Mouse (Mus musculus): ENCODE data around the gene Tmprss9. TPM values are rescaled to one million over a fixed set of nuclear protein-coding genes. Genes with fewer than 3 reads are reported as not detected.

Gene Tmprss9
- total and polyA plus RNA-seq, 3 experiments: 0.04 TPM; not detected in 2

- H3K4me3 ChIP-seq (replicated peaks in 1 of 3; ENCODE audit: low read depth in 2 of 3, low read length in 2 of 3, poor library complexity in 1 of 3): no peak overlapping the region
- dilution Hi-C loops (cut with MboI; ENCODE audit: extremely low pct_ligation_motif_present, extremely low pct_unique_long_range_greater_than_20kb, low sequenced_read_pairs) (no loop called here), in situ Hi-C loops (cut with MboI; ENCODE audit: low pct_ligation_motif_present, low pct_unique_long_range_greater_than_20kb, low sequenced_read_pairs) (loop anchor here (5.0 kb wide), 1 partner anchor 36 kb away; no protein-coding TSS in a partner anchor)
- no peaks in the 10 kb centered on the region for H3K27me3 ChIP-seq (replicated peaks)
- H3K9ac ChIP-seq (ENCODE audit: insufficient read depth, low read depth): no peak overlapping the region
- H3K36me3 ChIP-seq (replicated peaks in 1 of 2; ENCODE audit: control insufficient read depth in 1 of 2, insufficient read depth in 1 of 2, low read length in 1 of 2): peaks cover 24 to 53% of the 10 kb centered on the region in 2 experiments
- no peaks in the 10 kb centered on the region for H3K9me3 ChIP-seq (replicated peaks; ENCODE audit: low read length)
- TF ChIP-seq JUN (IDR thresholded peaks at IDR 0.05; ENCODE audit: insufficient read depth, low read depth, low read length): no peak
- no peak for TF ChIP-seq TCF12 (IDR thresholded peaks at IDR 0.05; ENCODE audit: low read depth, low read length)
- no peak for TF ChIP-seq RCOR1 (conservative IDR thresholded peaks at IDR 0.05; ENCODE audit: low read depth, low read length)
- peaks cover 14 to 29% of the 10 kb centered on the region in 2 experiments for H3K4me1 ChIP-seq (ENCODE audit: control insufficient read depth in 1 of 2, insufficient read depth in 2 of 2)
- DNase-seq (ENCODE audit: extremely low read depth): no peak
- no peak overlapping the region for H3K27ac ChIP-seq (ENCODE audit: insufficient read depth, low read depth)
- H3K4me2 ChIP-seq (ENCODE audit: insufficient read depth, low read depth, poor library complexity, severe bottlenecking): no peak overlapping the region
- H3K79me2 ChIP-seq (replicated peaks; ENCODE audit: control insufficient read depth, extremely low read depth, insufficient read depth, poor library complexity, severe bottlenecking): peaks cover 16% of the 10 kb centered on the region
Observed at GRCm38 (mm10) chr10:80858350-80858935, 13.2 kb upstream of the Tmprss9 start.

DNA sequence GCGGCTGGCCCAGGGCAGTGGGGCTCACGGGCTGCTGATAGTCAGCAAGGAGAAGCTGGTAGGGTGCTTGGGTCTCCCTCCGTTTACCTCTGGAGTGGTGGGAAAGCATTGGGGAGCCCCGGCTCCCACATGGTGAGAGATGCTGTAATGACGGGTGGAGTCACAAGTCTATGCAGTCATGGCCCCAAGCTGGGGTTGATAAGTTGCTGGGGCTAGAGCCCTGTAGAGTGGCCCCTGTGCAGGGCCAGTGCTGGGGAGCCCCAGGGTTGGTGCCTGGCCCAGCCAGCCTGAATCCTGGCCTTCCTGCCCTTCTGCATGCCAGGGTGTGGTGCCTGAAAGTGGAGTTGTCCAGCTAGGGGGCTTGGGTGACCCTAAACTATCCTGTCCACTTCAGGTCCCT lies 9.3 kb upstream of the Tmprss9 start:
- no peak overlapping the region for H3K4me2 ChIP-seq (ENCODE audit: insufficient read depth, low read depth, poor library complexity, severe bottlenecking)
- H3K9ac ChIP-seq (ENCODE audit: insufficient read depth, low read depth): no peak overlapping the region

DNA sequence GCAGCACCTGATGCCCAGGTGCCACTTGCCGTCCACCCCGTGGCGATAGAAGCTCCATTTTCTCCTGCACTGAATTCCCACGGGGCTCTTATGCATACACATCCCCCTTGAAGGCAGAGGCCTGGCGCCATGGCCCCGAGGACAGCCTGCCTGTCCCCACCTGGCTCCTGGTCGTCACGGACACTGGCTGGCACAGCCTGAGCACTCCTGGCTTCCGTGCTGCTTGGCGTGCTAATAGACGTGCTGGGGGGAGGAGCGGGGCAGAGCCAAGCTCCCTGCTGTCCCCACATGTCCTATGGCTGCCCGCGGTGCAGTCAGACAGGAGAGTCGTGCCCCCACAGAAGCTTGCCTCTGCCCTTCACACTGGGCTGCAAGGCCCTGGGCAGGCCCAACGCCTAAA lies 7.2 kb upstream of the Tmprss9 start:
- H3K27ac ChIP-seq (ENCODE audit: insufficient read depth, low read depth): no peak overlapping the region
- no peaks in the 10 kb centered on the region for H3K27me3 ChIP-seq (replicated peaks)
- TF ChIP-seq MXI1 (IDR thresholded peaks at IDR 0.05; ENCODE audit: low read depth, low read length) (no peak), EP300 (IDR thresholded peaks at IDR 0.05; ENCODE audit: low read length) (no peak), IRF4 (IDR thresholded peaks at IDR 0.05; ENCODE audit: low read depth, low read length) (no peak), MAZ (IDR thresholded peaks at IDR 0.05; ENCODE audit: low read depth, low read length) (no peak), MAFK (IDR thresholded peaks at IDR 0.05; ENCODE audit: insufficient replicate concordance, low read length) (no peak), GABPA (IDR thresholded peaks at IDR 0.05; ENCODE audit: insufficient replicate concordance, low read depth, low read length) (no peak), SIN3A (IDR thresholded peaks at IDR 0.05; ENCODE audit: low read length) (no peak), CTCF (conservative IDR thresholded peaks at IDR 0.05 in 1 of 2, IDR thresholded peaks at IDR 0.05 in 1 of 2; ENCODE audit: low read depth in 2 of 2, low read length in 2 of 2) (no peak), CHD1 (IDR thresholded peaks at IDR 0.05; ENCODE audit: low read depth, low read length) (no peak)
- H3K4me3 ChIP-seq (replicated peaks in 1 of 3; ENCODE audit: low read depth in 2 of 3, low read length in 2 of 3, poor library complexity in 1 of 3): no peak overlapping the region
- no peaks in the 10 kb centered on the region for H3K9me3 ChIP-seq (replicated peaks; ENCODE audit: low read length)
- H3K79me2 ChIP-seq (replicated peaks; ENCODE audit: control insufficient read depth, extremely low read depth, insufficient read depth, poor library complexity, severe bottlenecking): no peaks in the 10 kb centered on the region
- H3K36me3 ChIP-seq (replicated peaks in 1 of 2; ENCODE audit: control insufficient read depth in 1 of 2, insufficient read depth in 1 of 2, low read length in 1 of 2): peaks cover 65 to 89% of the 10 kb centered on the region in 2 experiments
- H3K4me1 ChIP-seq (ENCODE audit: control insufficient read depth in 1 of 2, insufficient read depth in 2 of 2): peaks cover 0 to 3% of the 10 kb centered on the region in 2 experiments; a peak in 1 of 4 replicates
- H3K9ac ChIP-seq (ENCODE audit: insufficient read depth, low read depth): no peak overlapping the region
- DNase-seq (ENCODE audit: extremely low read depth): no peak
- no peak overlapping the region for H3K4me2 ChIP-seq (ENCODE audit: insufficient read depth, low read depth, poor library complexity, severe bottlenecking)
- dilution Hi-C loops (cut with MboI; ENCODE audit: extremely low pct_ligation_motif_present, extremely low pct_unique_long_range_greater_than_20kb, low sequenced_read_pairs): no loop called here
- in situ Hi-C loops (cut with MboI; ENCODE audit: low pct_ligation_motif_present, low pct_unique_long_range_greater_than_20kb, low sequenced_read_pairs): no loop called here

More for the DNA sequence above, 9.3 kb upstream of the Tmprss9 start:
- no peaks in the 10 kb centered on the region for H3K79me2 ChIP-seq (replicated peaks; ENCODE audit: control insufficient read depth, extremely low read depth, insufficient read depth, poor library complexity, severe bottlenecking)
- H3K27me3 ChIP-seq (replicated peaks): no peaks in the 10 kb centered on the region
- dilution Hi-C loops (cut with MboI; ENCODE audit: extremely low pct_ligation_motif_present, extremely low pct_unique_long_range_greater_than_20kb, low sequenced_read_pairs) (no loop called here), in situ Hi-C loops (cut with MboI; ENCODE audit: low pct_ligation_motif_present, low pct_unique_long_range_greater_than_20kb, low sequenced_read_pairs) (no loop called here)
- H3K36me3 ChIP-seq (replicated peaks in 1 of 2; ENCODE audit: control insufficient read depth in 1 of 2, insufficient read depth in 1 of 2, low read length in 1 of 2): peaks cover 56 to 86% of the 10 kb centered on the region in 2 experiments
- H3K9me3 ChIP-seq (replicated peaks; ENCODE audit: low read length): no peaks in the 10 kb centered on the region
- no peak overlapping the region for H3K4me3 ChIP-seq (replicated peaks in 1 of 3; ENCODE audit: low read depth in 2 of 3, low read length in 2 of 3, poor library complexity in 1 of 3)
- no peak for TF ChIP-seq MAFK (IDR thresholded peaks at IDR 0.05; ENCODE audit: insufficient replicate concordance, low read length)
- TF ChIP-seq BHLHE40 (IDR thresholded peaks at IDR 0.05; ENCODE audit: low read depth, low read length): no peak
- TF ChIP-seq ZKSCAN1 (IDR thresholded peaks at IDR 0.05; ENCODE audit: borderline replicate concordance, low read depth, low read length): no peak
- TF ChIP-seq RAD21 (IDR thresholded peaks at IDR 0.05; ENCODE audit: low read depth, low read length): no peak
- TF ChIP-seq CHD1 (IDR thresholded peaks at IDR 0.05; ENCODE audit: low read depth, low read length): no peak
- TF ChIP-seq CTCF (conservative IDR thresholded peaks at IDR 0.05 in 1 of 2, IDR thresholded peaks at IDR 0.05 in 1 of 2; ENCODE audit: low read depth in 2 of 2, low read length in 2 of 2): no peak
- TF ChIP-seq RCOR1 (conservative IDR thresholded peaks at IDR 0.05; ENCODE audit: low read depth, low read length): no peak
- no peak for TF ChIP-seq HCFC1 (IDR thresholded peaks at IDR 0.05; ENCODE audit: low read depth, low read length)
- TF ChIP-seq IRF4 (IDR thresholded peaks at IDR 0.05; ENCODE audit: low read depth, low read length): no peak
- TF ChIP-seq NELFE (IDR thresholded peaks at IDR 0.05; ENCODE audit: low read depth, low read length): no peak
- no peak for TF ChIP-seq ZC3H11A (IDR thresholded peaks at IDR 0.05; ENCODE audit: low read depth, low read length)
- no peak for TF ChIP-seq UBTF (IDR thresholded peaks at IDR 0.05; ENCODE audit: low read depth, low read length)
- H3K27ac ChIP-seq (ENCODE audit: insufficient read depth, low read depth): no peak overlapping the region
- DNase-seq (ENCODE audit: extremely low read depth): no peak
- H3K4me1 ChIP-seq (ENCODE audit: control insufficient read depth in 1 of 2, insufficient read depth in 2 of 2): peaks cover 3% of the 10 kb centered on the region in 2 experiments; a peak in 2 of 4 replicates

Measured in CH12.LX (cell line).